Comparison of ENCODE assay signal across 8 mouse cellular contexts in genomic region chr14:119138786-119139100, GRCm38 (mm10). TPM values are rescaled to one million over a fixed set of nuclear protein-coding genes. Genes with fewer than 3 reads are reported as not detected.
DNase-seq lines count a peak whose midpoint lies in the region; ATAC-seq lines count a peak whose summit lies in the region.

No protein-coding gene starts in this region.

- DNase-seq in heart, adult 9 months (ENCODE audit: low spot score in 2 of 2): no peak
- DNase-seq in Muller cell, postnatal 12 days (ENCODE audit: inconsistent ontology term): peak; percentile 34
- DNase-seq in embryo, embryonic 11 days: peak; percentile 19
- no peak for DNase-seq in natural killer cell, adult 2 months (ENCODE audit: low spot score in 2 of 2)

- no peak overlapping the region for H3K27ac ChIP-seq in heart, embryonic 16.5 days (ENCODE audit: low read length)
- H3K27ac ChIP-seq in intestine, embryonic 15.5 days: no peak overlapping the region
- H3K27ac ChIP-seq in midbrain, embryonic 16.5 days (ENCODE audit: low read length): no peak overlapping the region

- H3K9me3 ChIP-seq in heart, embryonic 16.5 days (replicated peaks; ENCODE audit: control insufficient read depth, low read length): no peaks in the 10 kb centered on the region
- no peaks in the 10 kb centered on the region for H3K9me3 ChIP-seq in intestine, embryonic 15.5 days
- no peaks in the 10 kb centered on the region for H3K9me3 ChIP-seq in midbrain, embryonic 16.5 days (replicated peaks; ENCODE audit: control insufficient read depth, low read length, poor library complexity, severe bottlenecking)

- peak overlapping the region; percentile 99 for H3K4me2 ChIP-seq in heart, embryonic 16.5 days (ENCODE audit: low read depth, low read length)
- peak overlapping the region; percentile 98 for H3K4me2 ChIP-seq in intestine, embryonic 15.5 days (replicated peaks)
- H3K4me2 ChIP-seq in midbrain, embryonic 16.5 days (ENCODE audit: low read length): peak overlapping the region; percentile 70

- WGBS in heart, embryonic 16.5 days: 2% methylated on average over 20 of the region's 20 CpGs
- WGBS in intestine, embryonic 15.5 days: 2% methylated on average over 20 of the region's 20 CpGs
- WGBS in midbrain, embryonic 16.5 days: under 1% methylated on average over 20 of the region's 20 CpGs

- no peaks in the 10 kb centered on the region for H3K36me3 ChIP-seq in heart, embryonic 16.5 days (ENCODE audit: control insufficient read depth, insufficient read depth)
- H3K36me3 ChIP-seq in intestine, embryonic 15.5 days: no peaks in the 10 kb centered on the region
- H3K36me3 ChIP-seq in midbrain, embryonic 16.5 days (ENCODE audit: control insufficient read depth, insufficient read depth, low read length): no peaks in the 10 kb centered on the region

- H3K4me1 ChIP-seq in heart, embryonic 16.5 days (ENCODE audit: control insufficient read depth, insufficient read depth, low read length): peaks cover 3% of the 10 kb centered on the region; the same call in 1 of the 2 replicates
- peaks cover 10% of the 10 kb centered on the region for H3K4me1 ChIP-seq in intestine, embryonic 15.5 days (replicated peaks)
- H3K4me1 ChIP-seq in midbrain, embryonic 16.5 days (ENCODE audit: control insufficient read depth, insufficient read depth, low read length): peaks cover 7% of the 10 kb centered on the region

- ATAC-seq in heart, embryonic 16.5 days (replicated peaks; ENCODE audit: extremely low read depth, insufficient read depth, low FRiP score): no peak
- 0 out of 2 replicates have a peak, but pooled peaks have one; percentile 13 for ATAC-seq in intestine, embryonic 15.5 days
- no peak for ATAC-seq in midbrain, embryonic 16.5 days
- ATAC-seq in erythroblast, adult 5-6 weeks (replicated peaks; ENCODE audit: low FRiP score, poor library complexity, severe bottlenecking): no peak

- H3K27me3 ChIP-seq in heart, embryonic 16.5 days (ENCODE audit: control insufficient read depth, insufficient read depth, low read length): peaks cover 48% of the 10 kb centered on the region
- H3K27me3 ChIP-seq in intestine, embryonic 15.5 days (replicated peaks): peaks cover 26% of the 10 kb centered on the region
- H3K27me3 ChIP-seq in midbrain, embryonic 16.5 days (ENCODE audit: control insufficient read depth, insufficient read depth, low read depth, low read length): peaks cover 15% of the 10 kb centered on the region

- H3K4me3 ChIP-seq in heart, embryonic 16.5 days (ENCODE audit: low read length): peak overlapping the region; percentile 74
- H3K4me3 ChIP-seq in intestine, embryonic 15.5 days (replicated peaks): peak overlapping the region; percentile 66
- H3K4me3 ChIP-seq in midbrain, embryonic 16.5 days (ENCODE audit: low read depth, low read length): peak overlapping the region; percentile 68

- peak overlapping the region; percentile 56 for H3K9ac ChIP-seq in heart, embryonic 16.5 days (ENCODE audit: low read length)
- peak overlapping the region; percentile 45 for H3K9ac ChIP-seq in intestine, embryonic 15.5 days
- peak overlapping the region; percentile 77 for H3K9ac ChIP-seq in midbrain, embryonic 16.5 days (ENCODE audit: low read depth, low read length)

RNA-seq across cellular contexts. Expression of gene Hs6st3, which starts 0.6 kb away (rescaled TPM):
- polyA plus RNA-seq in heart, embryonic 16.5 days (2015; fragmentation: Nextera tagmentation; extraction: Ambion mirVana): 0.11 TPM in 1 of 2 replicates, not detected in the other
- polyA plus RNA-seq in intestine, embryonic 15.5 days (2015; fragmentation: Nextera tagmentation; extraction: Ambion mirVana): 0.14 TPM in 1 of 2 replicates, not detected in the other
- 1.2 and 1.3 TPM in 2 replicates for polyA plus RNA-seq in midbrain, embryonic 16.5 days (2015; fragmentation: Nextera tagmentation; extraction: Ambion mirVana)
- not detected in 2 replicates for total RNA-seq in erythroblast, adult 5-6 weeks (2015; ENCODE audit: low replicate concordance)
- total RNA-seq in erythroblast, adult 5-6 weeks (2017; ENCODE audit: low replicate concordance): not detected in 2 replicates

RNA-seq across cellular contexts. Expression of gene Uggt2, which starts 39.5 kb away (rescaled TPM):
- 5.3 and 6.1 TPM in 2 replicates for polyA plus RNA-seq in heart, embryonic 16.5 days (2015; fragmentation: Nextera tagmentation; extraction: Ambion mirVana)
- polyA plus RNA-seq in intestine, embryonic 15.5 days (2015; fragmentation: Nextera tagmentation; extraction: Ambion mirVana): 7.9 TPM in 2 replicates
- polyA plus RNA-seq in midbrain, embryonic 16.5 days (2015; fragmentation: Nextera tagmentation; extraction: Ambion mirVana): 20.0 and 23.8 TPM in 2 replicates
- total RNA-seq in erythroblast, adult 5-6 weeks (2015; ENCODE audit: low replicate concordance): not detected in 2 replicates
- total RNA-seq in erythroblast, adult 5-6 weeks (2017; ENCODE audit: low replicate concordance): 2.2 TPM in 1 of 2 replicates, not detected in the other

Comparison
In these comparisons a context has a peak if more than half of its experiments do, and no peak if none do; other contexts are left out.
1. DNase-seq: peak in Muller cell, postnatal 12 days (single experiment) and embryo, embryonic 11 days (single experiment); none in heart, adult 9 months (0 of 2) and natural killer cell, adult 2 months (0 of 2).
2. Peak in every context shown above with its lines, with median percentiles within 50 percentile points of each other: H3K4me2 ChIP-seq, H3K4me3 ChIP-seq and H3K9ac ChIP-seq.